Mouse (Mus musculus) thymus, adult 2 months (tissue): ENCODE results near the gene Mrps25. TPM values are rescaled to one million over a fixed set of nuclear protein-coding genes. Genes with fewer than 3 reads are reported as not detected.

ENCODE experiments used
- DNase-seq: peaks from one replicate; pipeline ENCODE4 v3.0.0; 2021
- H3K27ac ChIP-seq: fragments of 200-500 bp; 2 replicates; pipeline ENCODE4 v1.5.1; 2012; ENCODE audit warnings: low read length, control low read depth; ENCODE audit not compliant: control insufficient read depth, insufficient read depth
- H3K27me3 ChIP-seq: fragments of 200-500 bp; 2 replicates; pipeline ENCODE4 v1.6.1; 2012; ENCODE audit warnings: mild to moderate bottlenecking, low read length, moderate library complexity, mixed read lengths; ENCODE audit not compliant: control insufficient read depth, insufficient read depth
- H3K36me3 ChIP-seq: fragments of 200-500 bp; 2 replicates; pipeline ENCODE4 v1.6.1; 2012; ENCODE audit warnings: mild to moderate bottlenecking, low read length, moderate library complexity; ENCODE audit not compliant: control insufficient read depth, insufficient read depth
- H3K4me1 ChIP-seq: fragments of 200-500 bp; replicated peaks from 2 replicates; pipeline ENCODE4 v1.6.1; 2012; ENCODE audit warnings: low read length; ENCODE audit not compliant: control insufficient read depth, insufficient read depth
- H3K4me3 ChIP-seq: fragments of 200-500 bp; 2 replicates; pipeline ENCODE4 v1.5.1; 2012; ENCODE audit warnings: mild to moderate bottlenecking, low read length, control low read depth, moderate library complexity; ENCODE audit not compliant: control insufficient read depth, insufficient read depth
- CTCF ChIP-seq: fragments of 200-500 bp; IDR thresholded peaks from 2 replicates; pipeline ENCODE4 v1.5.1; 2012; ENCODE audit warnings: mild to moderate bottlenecking, control low read depth, low read length, moderate library complexity, borderline replicate concordance; ENCODE audit not compliant: control insufficient read depth, poor library complexity, insufficient read depth; ENCODE audit errors: extremely low read depth
- POLR2A ChIP-seq: fragments of 200-500 bp; IDR thresholded peaks from 2 replicates; pipeline ENCODE4 v1.6.1; 2012; ENCODE audit warnings: mild to moderate bottlenecking, low read length, control low read depth, moderate library complexity; ENCODE audit not compliant: control insufficient read depth, poor library complexity, insufficient read depth; ENCODE audit errors: extremely low read depth
- WGBS: fragments of 180-500 bp; shearing (Covaris S2); methylation state at CpG from one replicate; pipeline ENCODE4 v1.1.7; 2018; 5-methylcytosine and 5-hydroxymethylcytosine counted together
- polyA plus RNA-seq: library from polyadenylated mRNA; depleted of rRNA; stranded (reverse); fragments of >200 nt; gene quantifications from 2 replicates; pipeline ENCODE4 v1.2.3, GENCODE M21; 2012; rRNA removed

The Mrps25 gene
- 16.6 and 16.9 TPM in 2 replicates for polyA plus RNA-seq

DNA sequence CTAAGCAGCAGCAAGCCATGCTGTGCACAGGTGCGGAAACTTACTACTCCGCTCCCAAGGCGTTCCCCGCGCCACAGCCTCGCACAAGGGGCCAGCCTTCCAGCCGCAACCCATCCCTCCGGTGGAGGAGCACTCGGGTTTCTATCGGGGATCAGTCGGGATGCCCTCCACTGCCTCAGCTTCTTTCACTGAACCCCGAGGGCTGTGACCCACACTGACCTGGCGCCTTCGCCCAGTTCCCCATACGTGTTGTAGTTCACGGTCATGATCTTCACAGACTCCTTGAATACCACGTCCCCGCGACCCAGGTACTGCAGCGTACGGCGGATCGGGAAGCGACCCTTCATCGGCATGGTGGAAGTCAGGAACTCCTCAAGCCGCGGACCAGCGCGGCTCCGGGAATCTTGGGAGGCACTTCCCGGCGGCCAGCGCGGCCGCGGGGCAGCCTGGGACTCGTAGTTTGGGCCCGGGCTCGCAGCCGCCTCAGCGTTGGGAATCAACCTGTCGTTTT, at the start of gene Mrps25:
TSS of gene Mrps25 (minus strand) at position 413 of the 511 bp plus-strand sequence.
- peaks cover 6% of the 10 kb centered on the region for H3K4me1 ChIP-seq
- peak; percentile 63 for DNase-seq
- peak within 1 kb of the TSS; percentile 28; the same call in 1 of the 2 replicates for H3K27ac ChIP-seq
- under 1% methylated on average over 42 of the region's 42 CpGs for WGBS
- H3K36me3 ChIP-seq, result no peaks in the 10 kb centered on the region
- H3K4me3 ChIP-seq, result peak within 1 kb of the TSS; percentile 98
- peak; percentile 4; the same call in 1 of the 2 replicates for TF ChIP-seq POLR2A
- TF ChIP-seq CTCF, result peak; percentile 54; the same call in 1 of the 2 replicates
- H3K27me3 ChIP-seq, result no peaks in the 10 kb centered on the region

DNA sequence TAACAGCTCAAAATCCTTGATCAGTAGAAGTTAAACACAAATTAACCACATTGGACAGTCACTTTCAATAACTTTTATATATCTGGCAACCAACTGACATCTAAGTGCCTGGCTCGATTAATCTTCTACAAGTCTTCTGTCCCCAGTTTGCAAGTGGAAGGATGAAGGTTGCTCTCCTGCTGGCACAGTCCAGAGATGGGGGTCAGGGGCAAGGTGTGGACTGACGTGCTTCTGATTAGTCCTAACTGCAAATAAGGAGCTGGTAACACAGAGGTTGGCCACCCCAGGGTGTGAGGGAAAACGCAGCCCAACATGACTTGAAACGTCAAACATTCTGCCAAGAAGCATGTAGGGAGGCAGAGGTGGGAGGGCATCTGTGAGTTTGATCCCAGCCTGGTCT, 47.9 kb upstream of the Mrps25 start:
- Histone ChIP-seq H3K27me3 (no peaks in the 10 kb centered on the region), H3K4me1 (no peaks in the 10 kb centered on the region), H3K4me3 (no peak overlapping the region), H3K36me3 (no peaks in the 10 kb centered on the region), H3K27ac (no peak overlapping the region)
- 86% methylated on average over 4 of the region's 4 CpGs for WGBS
- no peak for TF ChIP-seq CTCF
- TF ChIP-seq POLR2A, result no peak
- DNase-seq, result no peak

DNA sequence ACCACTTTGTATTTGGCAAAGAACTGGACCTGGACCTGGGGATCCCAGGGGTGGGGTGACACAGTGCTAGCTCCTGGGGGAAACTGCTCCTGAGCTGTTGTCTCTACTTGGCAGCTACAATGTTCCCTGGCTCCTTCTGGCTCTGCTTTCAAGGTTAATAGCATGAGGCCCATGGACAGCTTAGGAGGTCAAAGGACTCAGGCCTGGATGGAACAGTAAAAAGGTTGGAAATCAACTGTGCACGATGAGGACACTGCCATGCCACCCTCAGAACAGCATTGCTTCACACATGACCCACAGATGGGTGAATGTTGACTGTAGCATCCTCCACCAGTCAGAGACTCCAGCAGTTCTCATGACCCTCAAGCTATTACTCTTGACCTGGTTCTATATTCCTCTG, 47.5 kb upstream of the Mrps25 start:
- Histone ChIP-seq H3K27ac (no peak overlapping the region), H3K4me3 (no peak overlapping the region), H3K36me3 (no peaks in the 10 kb centered on the region), H3K4me1 (no peaks in the 10 kb centered on the region), H3K27me3 (no peaks in the 10 kb centered on the region)
- TF ChIP-seq POLR2A (no peak), CTCF (no peak)
- no peak for DNase-seq
- WGBS, result 67% methylated on average over 1 of the region's 1 CpGs

- Histone ChIP-seq H3K27ac (no peak overlapping the region), H3K4me3 (no peak overlapping the region), H3K27me3 (no peaks in the 10 kb centered on the region), H3K36me3 (no peaks in the 10 kb centered on the region), H3K4me1 (no peaks in the 10 kb centered on the region)
- TF ChIP-seq CTCF, result no peak
- no peak for TF ChIP-seq POLR2A
- no peak for DNase-seq
- WGBS, result 78% methylated on average over 2 of the region's 2 CpGs
Measured at GRCm38 (mm10) chr6:92229586-92229985, 45.8 kb upstream of the Mrps25 start.

DNA sequence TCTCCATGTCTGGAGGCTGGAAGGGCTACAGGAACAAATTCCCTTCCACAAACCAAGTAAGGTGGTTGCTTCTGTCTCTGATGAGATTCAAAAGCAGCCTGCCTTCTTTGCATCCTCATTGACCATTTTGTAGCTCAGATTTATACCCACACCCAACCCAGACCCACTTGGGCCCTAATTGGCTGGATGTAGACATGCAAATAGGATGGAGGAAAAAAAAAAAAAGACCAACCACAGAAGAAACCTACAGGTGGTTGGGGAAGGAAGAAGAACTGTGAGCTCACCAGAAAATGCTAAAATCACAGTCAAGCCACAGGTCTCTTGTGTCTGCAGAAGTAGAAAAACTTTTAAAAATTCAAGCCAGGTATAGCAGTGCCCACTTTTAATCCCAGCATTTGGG, 45.3 kb upstream of the Mrps25 start:
- Histone ChIP-seq H3K27me3 (no peaks in the 10 kb centered on the region), H3K4me3 (no peak overlapping the region), H3K4me1 (no peaks in the 10 kb centered on the region), H3K36me3 (no peaks in the 10 kb centered on the region), H3K27ac (no peak overlapping the region)
- DNase-seq, result no peak
- TF ChIP-seq CTCF, result no peak
- no peak for TF ChIP-seq POLR2A

- WGBS, result 88% methylated on average over 1 of the region's 1 CpGs
- Histone ChIP-seq H3K27ac (no peak overlapping the region), H3K36me3 (no peaks in the 10 kb centered on the region), H3K27me3 (no peaks in the 10 kb centered on the region), H3K4me1 (no peaks in the 10 kb centered on the region), H3K4me3 (no peak overlapping the region)
- TF ChIP-seq POLR2A (no peak), CTCF (no peak)
- no peak for DNase-seq
Measured at GRCm38 (mm10) chr6:92224981-92225380, 41.1 kb upstream of the Mrps25 start.

GRCm38 (mm10) chr6:92222021-92222420, 38.2 kb upstream of the Mrps25 start:
- H3K27me3 ChIP-seq, result no peaks in the 10 kb centered on the region
- DNase-seq, result no peak
- H3K36me3 ChIP-seq, result no peaks in the 10 kb centered on the region
- 89% methylated on average over 3 of the region's 3 CpGs for WGBS
- TF ChIP-seq POLR2A (no peak), CTCF (no peak)
- H3K4me1 ChIP-seq, result no peaks in the 10 kb centered on the region
- no peak overlapping the region for H3K4me3 ChIP-seq
- no peak overlapping the region for H3K27ac ChIP-seq
